Mouse (Mus musculus): ENCODE measurements around the gene Plxdc1. TPM values are rescaled to one million over a fixed set of nuclear protein-coding genes. Genes with fewer than 3 reads are reported as not detected.

The Plxdc1 gene
- polyA plus RNA-seq, 1 experiment = 0.02 TPM

GRCm38 (mm10) chr11:97905941-97906340, 80.3 kb downstream of the Plxdc1 start:
- H3K36me3 ChIP-seq (ENCODE audit: control insufficient read depth) = no peaks in the 10 kb centered on the region
- no peaks in the 10 kb centered on the region for H3K9me3 ChIP-seq (ENCODE audit: control insufficient read depth, low read length)
- TF ChIP-seq GATA1 (IDR thresholded peaks at IDR 0.05; ENCODE audit: low read length) (no peak), TAL1 (IDR thresholded peaks at IDR 0.05; ENCODE audit: low read length) (no peak)
- H3K27me3 ChIP-seq (ENCODE audit: control insufficient read depth) = no peaks in the 10 kb centered on the region
- no peaks in the 10 kb centered on the region for H3K4me1 ChIP-seq (ENCODE audit: control insufficient read depth)
- H3K4me3 ChIP-seq (replicated peaks) = no peak overlapping the region

- H3K4me3 ChIP-seq (replicated peaks) = no peak overlapping the region
- H3K36me3 ChIP-seq (ENCODE audit: control insufficient read depth) = no peaks in the 10 kb centered on the region
- H3K27me3 ChIP-seq (ENCODE audit: control insufficient read depth) = no peaks in the 10 kb centered on the region
- H3K4me1 ChIP-seq (ENCODE audit: control insufficient read depth) = no peaks in the 10 kb centered on the region
- no peaks in the 10 kb centered on the region for H3K9me3 ChIP-seq (ENCODE audit: control insufficient read depth, low read length)
- TF ChIP-seq GATA1 (IDR thresholded peaks at IDR 0.05; ENCODE audit: low read length) (no peak), TAL1 (IDR thresholded peaks at IDR 0.05; ENCODE audit: low read length) (no peak)
These were observed 80.7 kb downstream of the Plxdc1 start for GRCm38 (mm10) chr11:97905540-97905939.

GRCm38 (mm10) chr11:97904801-97905200, 81.4 kb downstream of the Plxdc1 start:
- no peaks in the 10 kb centered on the region for H3K4me1 ChIP-seq (ENCODE audit: control insufficient read depth)
- no peaks in the 10 kb centered on the region for H3K27me3 ChIP-seq (ENCODE audit: control insufficient read depth)
- H3K36me3 ChIP-seq (ENCODE audit: control insufficient read depth) = no peaks in the 10 kb centered on the region
- no peaks in the 10 kb centered on the region for H3K9me3 ChIP-seq (ENCODE audit: control insufficient read depth, low read length)
- no peak for TF ChIP-seq GATA1 (IDR thresholded peaks at IDR 0.05; ENCODE audit: low read length)
- no peak for TF ChIP-seq TAL1 (IDR thresholded peaks at IDR 0.05; ENCODE audit: low read length)
- H3K4me3 ChIP-seq (replicated peaks) = no peak overlapping the region

GRCm38 (mm10) chr11:97901806-97902205, 84.4 kb downstream of the Plxdc1 start:
- no peaks in the 10 kb centered on the region for H3K36me3 ChIP-seq (ENCODE audit: control insufficient read depth)
- no peak overlapping the region for H3K4me3 ChIP-seq (replicated peaks)
- H3K27me3 ChIP-seq (ENCODE audit: control insufficient read depth) = no peaks in the 10 kb centered on the region
- H3K4me1 ChIP-seq (ENCODE audit: control insufficient read depth) = no peaks in the 10 kb centered on the region
- no peaks in the 10 kb centered on the region for H3K9me3 ChIP-seq (ENCODE audit: control insufficient read depth, low read length)
- TF ChIP-seq GATA1 (IDR thresholded peaks at IDR 0.05; ENCODE audit: low read length) (no peak), TAL1 (IDR thresholded peaks at IDR 0.05; ENCODE audit: low read length) (no peak)

- TF ChIP-seq GATA1 (IDR thresholded peaks at IDR 0.05; ENCODE audit: low read length) (no peak), TAL1 (IDR thresholded peaks at IDR 0.05; ENCODE audit: low read length) (no peak)
- Histone ChIP-seq H3K36me3 (ENCODE audit: control insufficient read depth) (no peaks in the 10 kb centered on the region), H3K4me3 (replicated peaks) (no peak overlapping the region), H3K9me3 (ENCODE audit: control insufficient read depth, low read length) (no peaks in the 10 kb centered on the region), H3K27me3 (ENCODE audit: control insufficient read depth) (0 out of 2 replicates have a peak, but pooled peaks cover 2% of the 10 kb centered on the region), H3K4me1 (ENCODE audit: control insufficient read depth) (no peaks in the 10 kb centered on the region)
These were observed 86.4 kb downstream of the Plxdc1 start for GRCm38 (mm10) chr11:97899822-97900221.

GRCm38 (mm10) chr11:97897568-97898185, 88.6 kb downstream of the Plxdc1 start:
- Histone ChIP-seq H3K36me3 (ENCODE audit: control insufficient read depth) (no peaks in the 10 kb centered on the region), H3K9me3 (ENCODE audit: control insufficient read depth, low read length) (peaks cover 3% of the 10 kb centered on the region), H3K4me1 (ENCODE audit: control insufficient read depth) (no peaks in the 10 kb centered on the region), H3K4me3 (replicated peaks) (no peak overlapping the region), H3K27me3 (ENCODE audit: control insufficient read depth) (0 out of 2 replicates have a peak, but pooled peaks cover 2% of the 10 kb centered on the region)
- TF ChIP-seq GATA1 (IDR thresholded peaks at IDR 0.05; ENCODE audit: low read length) = no peak
- no peak for TF ChIP-seq TAL1 (IDR thresholded peaks at IDR 0.05; ENCODE audit: low read length)

GRCm38 (mm10) chr11:97896655-97897054, 89.6 kb downstream of the Plxdc1 start:
- no peak overlapping the region for H3K4me3 ChIP-seq (replicated peaks)
- 0 out of 2 replicates have a peak, but pooled peaks cover 2% of the 10 kb centered on the region for H3K27me3 ChIP-seq (ENCODE audit: control insufficient read depth)
- H3K9me3 ChIP-seq (ENCODE audit: control insufficient read depth, low read length) = peaks cover 3% of the 10 kb centered on the region
- TF ChIP-seq GATA1 (IDR thresholded peaks at IDR 0.05; ENCODE audit: low read length) = no peak
- H3K36me3 ChIP-seq (ENCODE audit: control insufficient read depth) = no peaks in the 10 kb centered on the region
- no peaks in the 10 kb centered on the region for H3K4me1 ChIP-seq (ENCODE audit: control insufficient read depth)

- Histone ChIP-seq H3K36me3 (ENCODE audit: control insufficient read depth) (no peaks in the 10 kb centered on the region), H3K4me1 (ENCODE audit: control insufficient read depth) (no peaks in the 10 kb centered on the region), H3K27me3 (ENCODE audit: control insufficient read depth) (0 out of 2 replicates have a peak, but pooled peaks cover 2% of the 10 kb centered on the region), H3K9me3 (ENCODE audit: control insufficient read depth, low read length) (peaks cover 3% of the 10 kb centered on the region), H3K4me3 (replicated peaks) (no peak overlapping the region)
- TF ChIP-seq TAL1 (IDR thresholded peaks at IDR 0.05; ENCODE audit: low read length) (no peak), GATA1 (IDR thresholded peaks at IDR 0.05; ENCODE audit: low read length) (no peak)
These were observed 94.4 kb downstream of the Plxdc1 start for GRCm38 (mm10) chr11:97891821-97892220.

- Histone ChIP-seq H3K9me3 (ENCODE audit: control insufficient read depth, low read length) (no peaks in the 10 kb centered on the region), H3K27me3 (ENCODE audit: control insufficient read depth) (no peaks in the 10 kb centered on the region), H3K36me3 (ENCODE audit: control insufficient read depth) (no peaks in the 10 kb centered on the region), H3K4me1 (ENCODE audit: control insufficient read depth) (peaks cover 27% of the 10 kb centered on the region), H3K4me3 (replicated peaks) (peak overlapping the region; percentile 85)
- TF ChIP-seq TAL1 (IDR thresholded peaks at IDR 0.05; ENCODE audit: low read length) (no peak), GATA1 (IDR thresholded peaks at IDR 0.05; ENCODE audit: low read length) (no peak)
These were observed 100.8 kb downstream of the Plxdc1 start for GRCm38 (mm10) chr11:97885296-97885915.

Data from erythroblast, embryonic 14.5 days (primary cell).